ENCODE assay signal across 14 mouse cellular contexts in genomic region chr10:13427599-13427998, GRCm38 (mm10). TPM values are rescaled to one million over a fixed set of nuclear protein-coding genes. Genes with fewer than 3 reads are reported as not detected.
DNase-seq lines count a peak whose midpoint lies in the region; ATAC-seq and TF ChIP-seq lines count a peak whose summit lies in the region.
"Had no signal": no experiment of that assay in that cellular context is flagged by ENCODE, and none has a peak within 500 bp of the region (broad histone marks: within the 10 kb centered on the region; RNA-seq: fewer than 3 reads in every experiment).

No protein-coding gene starts in this region.

- peak; percentile 21 to 29 for DNase-seq in cerebellum, postnatal 36 days
- peak; percentile 95 for DNase-seq in kidney, adult 2 months
- peak; percentile 21 for DNase-seq in ovary, postnatal 36 days (ENCODE audit: low spot score)
- no peak for DNase-seq in ovary, postnatal 10 days (ENCODE audit: low spot score)
- no peak for DNase-seq in gastrocnemius, postnatal 10 days
- no peak for DNase-seq in hindbrain, embryonic 11.5 days (ENCODE audit: low spot score)
- DNase-seq: adrenal gland, adult 2 months; right cerebral cortex, postnatal 14 days had no signal

- H3K4me3 ChIP-seq in kidney, adult 2 months (ENCODE audit: insufficient read depth, low read depth, low read length) = no peak overlapping the region
- H3K4me3 ChIP-seq in kidney, embryonic 15.5 days (replicated peaks) = no peak overlapping the region
- H3K4me3 ChIP-seq in hindbrain, embryonic 11.5 days (ENCODE audit: low read depth, low read length) = no peak overlapping the region
- H3K4me3 ChIP-seq: liver, embryonic 15.5 days; neural tube, embryonic 15.5 days had no signal

- peaks cover 5% of the 10 kb centered on the region; the same call in 1 of the 2 replicates for H3K4me1 ChIP-seq in kidney, adult 2 months (ENCODE audit: control insufficient read depth, insufficient read depth, low read length)
- H3K4me1 ChIP-seq in kidney, embryonic 15.5 days = peaks cover 31% of the 10 kb centered on the region
- H3K4me1 ChIP-seq in hindbrain, embryonic 11.5 days (replicated peaks; ENCODE audit: control insufficient read depth, insufficient read depth, low read length) = no peaks in the 10 kb centered on the region
- H3K4me1 ChIP-seq: liver, embryonic 15.5 days had no signal

- no peak for TF ChIP-seq POLR2A in kidney, adult 2 months (IDR thresholded peaks at IDR 0.05; ENCODE audit: low read depth, low read length)

- H3K27me3 ChIP-seq in kidney, adult 2 months (replicated peaks; ENCODE audit: control insufficient read depth, insufficient read depth, low read length) = no peaks in the 10 kb centered on the region
- H3K27me3 ChIP-seq in kidney, embryonic 15.5 days = no peaks in the 10 kb centered on the region
- no peaks in the 10 kb centered on the region for H3K27me3 ChIP-seq in hindbrain, embryonic 11.5 days (ENCODE audit: control insufficient read depth, insufficient read depth, low read length)
- H3K27me3 ChIP-seq: liver, embryonic 15.5 days; neural tube, embryonic 15.5 days had no signal

- no peaks in the 10 kb centered on the region for H3K36me3 ChIP-seq in kidney, adult 2 months (ENCODE audit: control insufficient read depth, insufficient read depth, low read length)
- H3K36me3 ChIP-seq in kidney, embryonic 15.5 days = no peaks in the 10 kb centered on the region
- no peaks in the 10 kb centered on the region for H3K36me3 ChIP-seq in hindbrain, embryonic 11.5 days (ENCODE audit: control insufficient read depth, insufficient read depth, low read length)
- H3K36me3 ChIP-seq: liver, embryonic 15.5 days; neural tube, embryonic 15.5 days had no signal

- no peak overlapping the region for H3K27ac ChIP-seq in kidney, adult 2 months (ENCODE audit: insufficient read depth, low read depth, low read length)
- H3K27ac ChIP-seq in kidney, embryonic 15.5 days = no peak overlapping the region
- no peak overlapping the region for H3K27ac ChIP-seq in hindbrain, embryonic 11.5 days (ENCODE audit: low read depth, low read length)
- H3K27ac ChIP-seq: liver, embryonic 15.5 days; neural tube, embryonic 15.5 days had no signal

- 38% methylated on average over 10 of the region's 10 CpGs for WGBS in kidney, adult 2 months
- 84% methylated on average over 10 of the region's 10 CpGs for WGBS in kidney, embryonic 15.5 days
- WGBS in hindbrain, embryonic 11.5 days = 88% methylated on average over 10 of the region's 10 CpGs

- H3K4me2 ChIP-seq in kidney, embryonic 15.5 days = no peak overlapping the region
- H3K4me2 ChIP-seq in hindbrain, embryonic 11.5 days (replicated peaks; ENCODE audit: low read depth, low read length) = no peak overlapping the region
- H3K4me2 ChIP-seq: liver, embryonic 15.5 days; neural tube, embryonic 15.5 days had no signal

- no peaks in the 10 kb centered on the region for H3K9me3 ChIP-seq in kidney, embryonic 15.5 days (replicated peaks)
- no peaks in the 10 kb centered on the region for H3K9me3 ChIP-seq in hindbrain, embryonic 11.5 days (ENCODE audit: control insufficient read depth, low read length)
- H3K9me3 ChIP-seq: liver, embryonic 15.5 days; neural tube, embryonic 15.5 days had no signal

- H3K9ac ChIP-seq in kidney, embryonic 15.5 days = no peak overlapping the region
- H3K9ac ChIP-seq in hindbrain, embryonic 11.5 days (ENCODE audit: low read depth, low read length) = no peak overlapping the region
- H3K9ac ChIP-seq: liver, embryonic 15.5 days; neural tube, embryonic 15.5 days had no signal

- no peak for ATAC-seq in cerebellum, adult (ENCODE audit: insufficient number of reproducible peaks, low FRiP score, low TSS enrichment)
- ATAC-seq in kidney, embryonic 15.5 days (replicated peaks; ENCODE audit: low FRiP score) = no peak
- ATAC-seq in hindbrain, embryonic 11.5 days (ENCODE audit: low FRiP score) = no peak
- ATAC-seq: inflammation-experienced regulatory T-cells, adult 6 months had no signal

- no peak for TF ChIP-seq CTCF in kidney, adult 2 months (conservative IDR thresholded peaks at IDR 0.05; ENCODE audit: insufficient read depth, insufficient read length, low read depth, low read length)

RNA-seq across cellular contexts. Expression of gene Phactr2, which starts 46.6 kb away (rescaled TPM):
- 10.7 and 12.5 TPM in 2 replicates for polyA plus RNA-seq in kidney, adult 2 months (2012; rRNA removed)
- 28.1 and 30.6 TPM in 2 replicates for polyA plus RNA-seq in kidney, embryonic 15.5 days (2015; fragmentation: Nextera tagmentation; extraction: Ambion mirVana)
- 10 to 100 TPM; 39.9 to 43.4 TPM for total RNA-seq in gastrocnemius, postnatal 10 days (2021)
- 13.1 and 17.5 TPM in 2 replicates for polyA plus RNA-seq in hindbrain, embryonic 11.5 days (2014; fragmentation: Nextera tagmentation; extraction: Ambion mirVana)
- polyA plus RNA-seq: C2C12 had no signal

Comparison
In these comparisons a context has a peak if more than half of its experiments do, and no peak if none do; other contexts are left out.
1. DNase-seq: peak in cerebellum, postnatal 36 days (2 of 2), kidney, adult 2 months (single experiment) and ovary, postnatal 36 days (single experiment); none in ovary, postnatal 10 days (single experiment), gastrocnemius, postnatal 10 days (single experiment) and hindbrain, embryonic 11.5 days (single experiment).